Mouse (Mus musculus): ENCODE results near the gene Tef.
A peak's percentile ranks its signal among the peaks of the same experiment; 100 is the strongest.

The Tef gene

DNA sequence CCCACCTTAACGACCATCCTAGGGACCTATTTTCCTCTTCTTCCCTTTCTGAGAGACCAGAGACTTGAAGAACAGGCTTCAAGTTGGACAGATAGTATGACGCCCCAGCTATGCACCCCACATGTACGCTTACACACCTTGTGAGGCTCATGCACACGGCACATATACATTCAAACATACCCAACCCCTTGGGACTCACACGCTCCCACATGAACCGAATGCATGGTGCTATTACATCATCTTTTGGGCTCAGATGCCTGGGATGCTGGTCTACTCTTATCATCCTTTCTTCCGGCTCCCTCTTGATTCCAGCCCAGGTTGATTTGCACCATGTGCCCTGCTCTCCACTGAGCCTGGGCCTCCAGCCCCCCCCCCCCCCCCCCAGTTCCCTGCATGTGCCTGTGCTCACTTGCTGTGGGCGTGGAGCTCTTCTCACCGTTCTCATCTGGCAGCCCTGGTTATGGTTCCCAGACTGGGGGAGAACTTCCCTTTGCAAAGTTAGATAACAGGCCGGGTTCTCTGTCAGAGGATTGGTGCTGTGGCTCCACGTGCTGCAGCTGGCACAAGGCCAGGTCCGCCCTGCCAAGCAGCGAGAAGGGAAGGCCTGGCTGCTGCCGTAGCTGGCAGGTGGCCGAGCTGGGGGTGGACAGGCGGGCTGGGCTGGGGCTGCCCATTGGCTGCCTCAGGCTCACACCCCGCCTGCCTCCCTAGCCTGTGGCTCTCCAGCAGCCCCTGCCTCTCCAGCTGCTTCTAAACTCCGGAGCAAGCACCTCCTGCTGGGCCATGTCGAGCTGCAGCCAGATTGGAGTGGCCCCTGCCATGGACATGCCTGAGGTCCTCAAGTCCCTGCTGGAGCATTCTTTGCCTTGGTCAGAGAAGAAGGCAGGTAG lies at the start of gene Tef:
TSS of gene Tef (plus strand) at position 421 of the 890 bp plus-strand sequence.
- peak; percentile 100 for DNase-seq (ENCODE audit: low spot score)

DNA sequence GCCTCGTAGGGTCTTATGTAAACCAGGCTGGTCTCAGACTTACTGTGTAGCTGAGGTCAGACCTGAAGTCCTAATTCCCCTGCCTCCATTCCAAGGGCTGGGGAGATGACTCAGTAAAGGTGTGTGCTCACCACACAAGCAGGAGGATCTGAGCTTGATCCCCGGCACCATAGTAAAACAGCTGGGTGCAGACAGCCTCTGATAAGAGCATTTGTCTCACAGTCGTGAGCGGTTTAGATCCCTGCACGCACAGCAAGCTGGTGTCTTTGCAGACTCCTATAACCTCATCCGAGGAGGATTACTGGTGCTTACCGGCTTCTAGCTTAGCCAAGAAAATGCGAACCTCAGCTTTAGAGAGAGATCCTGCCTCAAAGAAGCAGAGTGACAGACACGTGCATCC lies 48.6 kb upstream of the Tef start:
- no peak for DNase-seq (ENCODE audit: low spot score)

DNA sequence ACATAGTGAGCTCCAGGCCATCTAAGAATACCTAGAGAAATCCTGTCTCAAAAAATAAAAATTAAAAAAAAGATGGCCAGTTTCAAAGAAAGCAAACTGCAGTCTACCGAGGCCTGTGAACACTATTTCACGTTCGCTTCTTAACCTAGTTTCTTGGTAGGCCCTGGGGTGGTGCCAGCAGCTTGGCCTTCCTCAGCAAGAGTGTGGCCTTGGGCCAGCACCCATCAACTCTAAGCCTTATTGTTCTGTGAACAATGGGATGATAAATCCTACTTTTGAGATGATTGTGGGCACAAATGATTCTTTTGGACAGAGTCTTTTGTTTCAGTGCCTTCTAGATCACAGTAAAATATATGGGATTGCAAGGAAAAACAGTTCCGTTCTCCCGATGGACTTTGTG lies 43.5 kb upstream of the Tef start:
- no peak for DNase-seq (ENCODE audit: low spot score)

DNA sequence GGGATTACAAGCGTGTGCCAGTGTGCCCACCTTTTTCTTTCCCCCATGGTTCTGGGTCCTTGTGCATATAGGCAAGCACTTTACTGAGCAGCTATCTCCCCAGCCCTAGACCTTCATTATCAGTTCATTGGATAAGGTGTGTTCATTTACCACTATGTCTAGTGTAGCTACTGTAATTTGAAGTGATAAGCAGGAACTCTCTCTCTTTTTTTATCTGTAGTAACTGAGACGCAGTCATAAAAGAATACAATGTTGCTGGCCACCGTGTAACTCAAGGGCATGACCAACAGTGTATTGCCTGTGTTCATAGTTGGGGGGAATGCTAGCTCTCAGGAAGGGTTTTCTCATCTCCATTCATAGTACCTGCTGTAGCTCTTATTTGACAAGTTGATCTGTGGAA lies 42.7 kb upstream of the Tef start:
- no peak for DNase-seq (ENCODE audit: low spot score)

DNA sequence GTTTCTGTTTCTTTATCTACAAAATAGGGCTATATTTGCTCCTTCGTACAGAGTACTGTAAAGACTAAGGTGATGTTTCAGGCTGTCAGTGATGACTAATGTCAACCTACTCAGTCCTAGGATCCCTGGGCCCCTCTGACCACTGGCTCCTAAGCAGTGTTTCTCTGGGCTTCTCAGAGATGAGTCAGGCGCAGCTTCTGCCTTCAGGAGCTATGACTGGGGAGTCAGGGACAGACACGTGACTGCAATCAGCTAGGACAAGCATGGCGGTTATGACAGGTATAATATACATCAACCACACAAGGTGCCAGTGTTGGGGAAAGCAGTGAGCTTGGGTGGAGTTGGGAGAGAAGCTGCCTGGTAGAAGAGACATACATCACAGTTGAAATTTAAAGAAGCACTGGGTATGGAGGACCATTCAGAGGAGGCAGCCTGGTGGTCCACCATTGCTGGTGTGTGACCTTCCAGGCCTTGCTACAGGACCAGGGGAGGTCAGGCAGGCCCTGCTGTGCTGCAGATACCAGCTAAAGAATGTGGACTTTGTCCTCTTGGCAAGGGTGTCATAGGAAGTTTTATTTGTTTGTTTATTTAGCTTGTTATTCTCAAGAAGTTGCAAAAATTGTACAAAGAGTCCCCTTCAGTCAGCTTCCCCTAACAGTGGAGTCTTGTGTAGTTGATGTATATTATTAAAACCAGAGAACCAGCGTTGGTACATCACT lies 41.7 kb upstream of the Tef start:
- no peak for DNase-seq (ENCODE audit: low spot score)

DNA sequence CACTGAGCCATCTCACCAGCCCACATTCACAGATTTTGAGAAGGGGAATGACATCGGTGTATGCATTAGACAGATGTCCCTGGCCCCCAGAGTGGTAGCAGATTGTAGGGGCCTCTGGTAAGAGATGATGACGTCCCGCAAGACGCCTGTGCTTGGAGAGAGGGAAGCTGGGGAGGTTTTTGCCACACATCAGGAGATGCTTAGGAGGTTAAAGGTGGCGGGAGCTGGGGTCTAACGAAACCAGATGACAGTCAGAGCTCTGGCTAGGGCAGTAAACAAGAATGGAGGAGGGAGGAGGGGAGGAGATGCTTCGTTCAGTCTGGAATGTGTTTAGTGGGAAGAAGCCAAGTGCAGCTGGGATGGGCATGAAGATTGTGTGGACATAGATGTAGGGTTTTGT lies 40.8 kb upstream of the Tef start:
- no peak for DNase-seq (ENCODE audit: low spot score)

DNA sequence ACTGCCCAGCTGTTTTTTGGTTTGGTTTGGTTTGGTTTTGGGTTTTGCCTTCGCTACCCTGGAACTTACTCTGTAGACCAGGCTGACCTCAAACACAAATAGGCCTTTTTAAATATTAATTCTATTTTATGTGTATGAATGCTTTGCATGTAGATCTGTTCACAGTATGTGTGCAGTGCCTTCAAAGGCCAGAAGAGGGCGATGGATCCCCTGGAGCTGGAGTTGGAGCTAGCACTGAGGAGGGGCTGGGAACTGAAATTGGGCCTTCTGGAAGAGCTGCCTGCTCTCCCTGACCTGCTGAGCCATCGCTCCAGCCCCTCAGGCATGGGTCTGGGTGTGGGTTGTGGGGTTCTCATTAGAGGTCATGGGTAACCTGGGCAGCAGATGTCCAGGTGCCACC lies 40.3 kb upstream of the Tef start:
- no peak for DNase-seq (ENCODE audit: low spot score)

DNA sequence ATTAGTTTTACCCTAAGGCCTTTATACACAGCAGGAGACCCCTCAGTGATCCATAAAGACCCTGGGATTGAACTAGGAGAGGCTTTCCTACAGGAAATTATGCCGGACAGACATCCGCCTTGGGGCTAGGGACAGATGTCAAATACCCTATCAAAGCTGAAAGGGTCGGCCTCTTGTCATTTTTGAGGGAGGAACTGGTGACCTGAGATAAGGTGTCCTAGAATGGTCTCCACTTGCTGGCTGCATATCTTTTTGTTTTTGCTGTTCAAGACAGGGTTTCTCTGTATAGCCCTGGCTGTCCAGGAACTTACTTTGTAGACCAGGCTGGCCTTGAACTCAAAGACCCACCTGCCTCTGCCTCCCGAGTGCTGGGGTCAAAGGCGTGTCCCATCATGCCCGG lies 37.6 kb upstream of the Tef start:
- DNase-seq (ENCODE audit: low spot score): no peak

DNA sequence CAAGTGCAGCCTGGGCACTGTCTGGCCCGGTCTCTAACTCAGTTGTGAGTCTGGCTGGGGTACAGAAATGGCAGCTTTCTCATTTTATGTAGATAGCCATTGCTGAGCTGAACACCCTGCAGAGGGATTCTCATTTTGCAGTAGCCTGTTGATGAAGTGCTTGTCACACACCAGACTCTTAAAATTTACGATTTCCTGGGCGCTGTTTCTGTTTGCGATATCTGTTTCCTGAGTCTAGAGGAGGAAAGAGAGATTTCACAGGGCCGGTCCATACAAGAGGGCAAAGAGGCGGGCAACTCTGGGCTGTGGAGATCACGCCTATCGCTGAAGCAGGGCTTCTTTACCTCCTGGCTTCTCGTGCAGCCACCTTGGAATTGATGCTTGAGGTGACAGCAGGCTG lies 36.6 kb upstream of the Tef start:
- DNase-seq (ENCODE audit: low spot score): no peak

DNA sequence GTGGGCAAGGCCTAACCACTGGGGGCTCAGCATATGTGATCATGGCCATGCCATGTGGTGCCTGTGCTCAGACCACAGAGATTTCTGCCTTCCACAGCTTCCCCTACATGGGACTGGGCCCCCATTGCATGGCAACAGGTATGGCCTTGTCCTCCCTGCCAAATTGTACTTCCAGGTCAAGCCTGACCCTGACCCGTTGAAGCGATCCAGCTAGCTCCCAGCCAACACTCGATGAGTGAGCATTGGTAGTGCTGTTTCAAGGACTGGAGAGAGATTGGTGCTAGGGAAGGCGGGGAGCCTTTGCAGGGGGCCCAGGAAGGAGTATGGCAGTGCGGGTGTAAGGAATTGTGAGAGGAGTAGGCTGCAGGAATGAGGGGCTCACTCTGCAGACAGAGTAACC lies 35.8 kb upstream of the Tef start:
- DNase-seq (ENCODE audit: low spot score): no peak

DNA sequence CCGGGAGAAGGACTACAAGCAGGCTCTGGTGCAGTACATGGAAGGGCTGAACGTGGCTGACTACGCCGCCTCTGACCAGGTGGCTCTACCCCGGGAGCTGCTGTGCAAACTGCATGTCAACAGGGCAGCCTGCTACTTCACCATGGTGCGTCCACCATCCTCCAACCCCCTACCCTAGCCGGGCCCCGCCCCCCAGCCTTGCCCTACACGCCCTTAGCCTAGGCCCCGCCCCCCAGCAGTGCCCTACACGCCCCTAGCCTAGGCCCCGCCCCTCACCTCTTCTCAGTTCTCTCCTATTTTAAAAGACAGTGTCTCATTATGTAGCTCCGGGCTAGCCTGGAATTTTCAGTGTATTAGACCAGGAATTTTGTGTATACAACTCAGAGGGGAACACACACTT lies 33.2 kb upstream of the Tef start:
- DNase-seq (ENCODE audit: low spot score): no peak

DNA sequence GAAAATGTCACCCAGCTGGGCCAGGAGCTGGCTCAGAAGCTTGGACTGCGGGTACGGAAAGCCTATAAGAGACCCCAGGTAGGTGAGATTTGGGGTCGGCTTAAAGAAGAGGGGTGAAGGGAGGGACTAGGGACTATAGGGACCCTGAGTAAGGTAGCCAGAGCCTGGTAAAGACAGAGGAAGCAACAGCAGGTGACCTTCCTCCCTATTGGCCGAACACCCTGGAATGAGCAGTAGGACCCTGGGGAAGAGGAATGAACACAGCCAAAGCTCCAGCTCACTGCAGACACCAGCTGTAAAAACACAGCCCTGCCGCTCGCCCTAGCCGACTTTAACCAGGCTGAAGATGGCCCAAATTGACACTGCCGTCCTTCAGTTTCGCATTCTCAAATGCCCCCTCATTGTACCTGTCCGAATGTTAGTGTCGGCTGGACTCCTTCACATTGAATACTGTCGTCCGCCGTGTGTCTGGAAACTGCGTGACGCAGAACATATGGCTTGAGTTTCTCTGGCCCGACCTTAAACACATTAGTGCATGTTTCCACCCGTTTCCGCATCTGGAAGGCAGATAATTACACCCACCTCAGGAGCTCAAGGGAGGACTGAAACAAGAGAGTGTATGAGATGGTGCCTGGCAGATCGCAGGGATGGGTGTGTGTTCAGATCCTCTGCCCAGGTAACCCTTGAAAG lies 29.6 kb upstream of the Tef start:
- no peak for DNase-seq (ENCODE audit: low spot score)

DNA sequence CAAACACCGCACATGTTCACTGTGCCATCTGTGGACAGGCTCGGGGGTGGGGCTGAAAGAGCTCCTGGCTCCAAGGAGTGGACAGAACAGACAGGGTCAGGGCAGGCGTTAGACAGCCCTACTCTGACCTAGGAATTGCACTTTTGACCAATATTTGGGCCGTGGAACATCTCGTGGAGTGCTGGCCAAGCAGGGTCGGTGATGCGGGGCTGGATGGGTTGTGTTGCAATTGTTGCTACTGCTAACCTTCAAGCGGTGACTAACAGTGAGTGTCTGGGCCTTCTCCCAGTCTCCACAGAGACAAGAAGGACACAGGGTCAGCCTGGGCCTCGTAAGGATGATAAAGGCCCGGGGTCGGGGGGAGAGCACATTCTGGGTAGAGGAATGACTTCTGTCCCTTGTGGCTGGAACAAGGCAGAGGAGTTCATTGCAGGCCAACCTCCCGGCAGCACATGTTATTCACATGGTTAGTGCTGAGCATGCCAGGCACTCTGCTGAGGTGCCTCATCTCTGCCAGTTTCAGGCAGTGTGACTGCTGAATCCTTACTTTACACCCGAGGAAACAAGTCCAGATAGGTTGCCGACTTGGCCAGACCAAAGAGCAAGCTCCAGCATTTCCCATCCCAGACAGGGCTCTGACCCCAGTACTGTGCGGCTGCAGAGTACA lies 27.6 kb upstream of the Tef start:
- DNase-seq (ENCODE audit: low spot score): no peak

DNA sequence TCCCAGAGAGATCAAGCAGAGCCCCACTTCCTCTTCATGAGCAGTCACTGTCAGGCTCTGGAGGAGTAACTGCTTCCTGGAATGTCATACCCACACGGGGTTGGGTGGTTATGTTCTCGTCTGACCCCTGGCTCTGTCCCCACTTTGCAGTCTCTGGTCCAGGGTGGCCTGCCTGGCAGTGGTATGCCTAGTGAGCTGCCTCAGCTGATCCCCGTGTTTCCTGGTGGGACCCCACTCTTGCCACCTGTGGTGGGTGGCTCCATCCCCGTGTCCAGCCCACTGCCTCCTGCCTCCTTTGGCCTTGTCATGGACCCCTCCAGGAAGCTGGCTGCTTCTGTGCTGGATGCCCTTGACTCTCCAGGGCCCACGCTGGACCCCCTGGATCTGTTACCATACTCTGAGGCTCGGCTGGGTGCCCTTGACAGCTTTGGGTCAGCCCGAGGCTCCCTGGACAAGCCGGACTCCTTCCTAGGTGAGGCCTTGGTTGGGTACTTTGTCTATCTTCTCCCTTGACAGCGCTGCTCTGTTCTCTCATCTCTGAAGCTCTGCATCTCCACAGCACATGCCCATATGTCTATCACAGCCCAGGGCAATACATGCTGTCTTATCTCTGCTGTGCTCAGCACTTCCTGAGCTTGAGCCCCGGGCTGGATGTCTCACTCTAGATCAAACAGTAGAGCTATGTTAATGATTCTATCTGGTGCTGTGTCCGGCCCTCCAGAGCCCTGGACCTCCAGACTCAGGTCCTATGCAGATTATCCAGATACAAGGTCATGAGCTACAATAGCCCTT lies 25.4 kb upstream of the Tef start:
- DNase-seq (ENCODE audit: low spot score): no peak

DNA sequence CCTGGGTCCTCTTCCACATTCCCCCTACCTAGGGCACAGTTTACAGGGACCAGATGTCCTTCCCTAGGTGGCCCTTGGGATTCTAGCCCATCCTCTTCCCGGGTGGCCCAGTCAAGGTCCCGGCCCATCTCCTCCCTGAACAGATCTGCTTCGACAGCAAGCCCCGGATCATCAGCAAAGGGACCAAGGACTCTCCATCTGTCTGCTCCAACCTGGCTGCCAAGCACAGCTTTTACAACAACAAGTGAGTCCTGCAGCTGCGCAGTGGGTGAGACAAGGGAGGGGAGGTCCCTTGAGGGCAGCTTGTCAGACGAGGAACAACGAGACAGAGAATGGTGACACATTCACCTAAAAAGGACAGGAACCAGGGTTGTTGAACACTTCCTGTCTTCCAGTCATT lies 20.4 kb upstream of the Tef start:
- no peak for DNase-seq (ENCODE audit: low spot score)

DNA sequence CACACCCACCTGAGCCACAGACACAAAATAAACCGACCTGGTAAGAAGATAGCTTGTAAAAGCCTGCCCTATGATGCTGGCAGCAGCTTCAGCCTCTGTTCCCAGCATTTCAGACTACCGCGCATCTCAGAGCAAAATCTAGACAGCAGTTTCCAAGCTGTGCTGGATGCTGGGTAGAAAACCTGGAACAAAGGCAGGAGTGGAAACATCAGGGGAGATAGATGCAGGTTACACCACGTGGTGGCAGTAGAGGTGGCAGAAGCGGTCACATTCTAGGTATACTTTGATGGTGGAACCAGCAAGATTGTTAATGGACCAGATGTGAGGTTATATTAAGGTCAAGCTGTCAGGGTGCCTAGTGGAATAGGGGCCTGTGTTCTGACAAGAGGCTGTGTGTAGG lies 17.5 kb upstream of the Tef start:
- DNase-seq (ENCODE audit: low spot score): no peak

DNA sequence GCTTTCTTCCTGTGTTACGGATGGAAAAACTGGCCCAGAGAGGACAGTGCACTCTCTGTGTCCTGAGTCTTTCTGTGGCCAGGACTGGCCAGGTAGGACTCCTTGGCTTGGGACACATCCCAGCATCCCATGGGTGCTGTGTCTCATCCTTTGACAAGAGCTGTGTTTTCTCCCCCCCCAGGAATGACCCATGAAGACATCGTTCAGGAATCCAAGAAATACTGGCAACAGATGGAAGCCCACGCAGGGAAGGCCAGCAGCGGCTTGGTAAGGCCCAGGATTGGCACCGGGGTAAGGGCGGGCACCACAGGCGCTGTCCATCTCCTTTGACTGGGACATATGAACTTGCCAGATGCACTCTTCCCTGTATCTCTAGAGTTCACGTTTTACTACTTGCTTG lies 16.5 kb upstream of the Tef start:
- no peak for DNase-seq (ENCODE audit: low spot score)

DNA sequence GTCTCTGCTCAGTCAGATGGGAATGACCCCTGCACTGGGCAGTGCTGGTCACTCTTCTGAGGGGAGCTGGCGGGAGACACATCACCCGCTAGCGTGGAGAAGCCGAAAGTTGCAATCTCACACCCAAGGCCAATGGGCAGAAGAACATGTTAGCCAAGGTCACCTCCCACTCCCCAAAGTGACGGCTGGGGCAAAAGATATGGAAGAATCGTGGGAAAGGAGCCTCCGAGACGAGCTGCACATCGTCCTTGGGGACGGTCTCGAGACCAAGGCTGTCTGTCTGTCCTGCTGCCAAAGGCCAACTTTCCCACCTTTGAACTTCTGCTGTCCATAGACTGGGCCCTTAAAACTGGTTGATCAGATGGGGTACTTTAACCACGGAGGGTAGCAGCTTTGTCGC lies 14.7 kb upstream of the Tef start:
- DNase-seq (ENCODE audit: low spot score): no peak

DNA sequence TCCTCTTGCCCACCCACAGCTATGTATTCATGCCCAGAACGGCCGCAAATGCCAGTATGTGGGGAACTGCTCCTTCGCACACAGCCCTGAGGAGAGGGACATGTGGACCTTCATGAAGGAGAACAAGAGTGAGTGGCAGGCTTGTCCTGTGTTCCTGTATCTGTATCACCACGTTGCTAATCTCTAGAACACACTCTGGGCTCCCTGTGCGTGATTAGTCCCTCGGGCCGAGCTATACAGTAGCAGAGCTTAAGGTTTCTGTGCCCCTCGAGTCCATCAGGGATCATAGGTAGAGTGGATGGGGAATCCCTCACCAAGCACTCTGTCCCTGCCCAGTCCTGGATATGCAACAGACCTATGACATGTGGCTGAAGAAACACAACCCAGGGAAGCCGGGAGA lies 9.8 kb upstream of the Tef start:
- DNase-seq (ENCODE audit: low spot score): no peak

DNA sequence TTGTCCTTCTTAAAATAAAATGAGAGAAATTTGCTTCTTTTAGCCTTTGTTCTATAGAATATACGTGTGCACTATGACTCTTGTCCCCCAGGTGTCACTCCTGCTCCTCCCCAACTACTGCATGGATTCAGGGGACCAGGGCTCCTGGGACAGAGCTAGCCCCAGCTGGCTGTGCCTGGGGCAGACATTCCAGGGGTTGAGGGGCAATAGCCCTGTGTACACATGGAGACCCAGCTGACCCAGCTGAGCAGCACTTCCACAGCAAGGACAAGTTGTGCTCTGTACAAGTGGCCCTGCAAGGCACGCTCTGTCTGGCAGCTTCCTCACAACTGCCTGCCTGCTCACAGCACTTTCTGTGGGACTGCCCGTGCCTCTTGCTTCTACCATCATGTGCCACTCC lies 6.0 kb upstream of the Tef start:
- no peak for DNase-seq (ENCODE audit: low spot score)

DNA sequence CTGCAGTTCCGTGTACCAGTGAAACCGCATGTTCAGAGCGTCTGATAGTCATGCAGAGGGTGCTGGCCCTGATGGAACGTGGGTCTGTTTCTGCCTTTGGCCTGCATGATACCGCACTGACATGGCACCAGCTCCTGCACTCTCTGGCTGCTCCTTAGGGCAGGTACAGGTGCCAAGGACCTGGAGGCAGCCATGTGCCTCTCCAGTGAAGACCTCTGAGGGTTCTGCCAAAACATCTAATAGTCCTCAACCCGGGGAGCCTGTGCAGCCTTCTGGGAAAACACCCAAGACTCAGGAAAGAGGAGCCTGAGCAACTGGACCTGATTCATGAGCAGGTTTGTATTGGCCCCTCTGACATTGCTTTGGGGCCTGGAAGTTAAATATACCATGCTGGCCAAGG lies 4.4 kb upstream of the Tef start:
- DNase-seq (ENCODE audit: low spot score): no peak

DNA sequence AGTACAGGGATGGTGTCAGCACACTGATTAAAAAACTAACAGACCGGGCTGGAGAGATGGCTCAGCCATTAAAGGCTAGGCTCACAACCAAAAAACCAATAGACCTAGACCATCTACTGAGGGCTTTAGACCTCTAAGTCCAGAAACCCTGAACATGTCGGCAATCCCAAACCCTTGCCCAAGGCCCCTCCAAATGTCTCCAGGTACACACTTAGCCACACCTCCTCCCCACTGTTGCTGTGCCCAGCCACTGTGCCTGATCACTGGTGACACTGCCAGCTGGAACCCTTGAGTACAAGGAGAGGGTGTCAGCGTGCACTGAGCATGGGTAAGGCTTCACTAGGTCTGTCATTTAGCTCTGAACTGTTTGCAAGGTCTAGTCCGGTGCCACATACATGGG lies 3.8 kb upstream of the Tef start:
- DNase-seq (ENCODE audit: low spot score): no peak
